Mouse (Mus musculus) embryonic facial prominence, embryonic 11.5 days (tissue): ENCODE measurements around the gene Psmd9. TPM values are rescaled to one million over a fixed set of nuclear protein-coding genes. Genes with fewer than 3 reads are reported as not detected.
A peak's percentile ranks its signal among the peaks of the same experiment; 100 is the strongest.

Experiments used
- ATAC-seq: fragments of 200-750 bp; cut with Nextera tagmentation; replicated peaks from 2 replicates; pipeline ENCODE4 v1.8.0; 2017; ENCODE audit warnings: low read depth; ENCODE audit not compliant: insufficient number of reproducible peaks, low FRiP score, low TSS enrichment
- DNase-seq: peaks from one replicate; pipeline ENCODE4 v3.0.0-alpha.2; 2015; ENCODE audit warnings: low spot score
- H3K27ac ChIP-seq: fragments of 300-500 bp; sonication (generic); replicated peaks from 2 replicates; pipeline ENCODE4 v1.5.1; 2014; ENCODE audit warnings: mild to moderate bottlenecking, low read depth, low read length, control low read depth
- H3K27me3 ChIP-seq: fragments of 300-500 bp; sonication (generic); 2 replicates; pipeline ENCODE4 v1.6.1; 2014; ENCODE audit warnings: mild to moderate bottlenecking, low read length, moderate library complexity, mixed read lengths; ENCODE audit not compliant: control insufficient read depth, insufficient read depth
- H3K36me3 ChIP-seq: fragments of 300-500 bp; sonication (generic); replicated peaks from 2 replicates; pipeline ENCODE4 v1.6.1; 2014; ENCODE audit warnings: low read depth, mild to moderate bottlenecking, low read length, moderate library complexity, mixed read lengths; ENCODE audit not compliant: control insufficient read depth, insufficient read depth
- H3K4me1 ChIP-seq: fragments of 300-500 bp; sonication (generic); 2 replicates; pipeline ENCODE4 v1.6.1; 2014; ENCODE audit warnings: low read length, mixed read lengths; ENCODE audit not compliant: control insufficient read depth, insufficient read depth
- H3K4me2 ChIP-seq: fragments of 300-500 bp; sonication (generic); 2 replicates; pipeline ENCODE4 v1.6.1; 2014; ENCODE audit warnings: low read depth, mild to moderate bottlenecking, control low read depth, low read length, moderate library complexity
- H3K4me3 ChIP-seq: fragments of 300-500 bp; sonication (generic); 2 replicates; pipeline ENCODE4 v1.5.1; 2014; ENCODE audit warnings: low read depth, low read length, control low read depth
- H3K9ac ChIP-seq: fragments of 300-500 bp; sonication (generic); replicated peaks from 2 replicates; pipeline ENCODE4 v1.6.1; 2014; ENCODE audit warnings: mild to moderate bottlenecking, control low read depth, low read length
- H3K9me3 ChIP-seq: fragments of 300-500 bp; sonication (generic); replicated peaks from 2 replicates; pipeline ENCODE4 v1.6.1; 2016; ENCODE audit warnings: mild to moderate bottlenecking, low read length, inconsistent platforms, mixed read lengths; ENCODE audit not compliant: control insufficient read depth
- WGBS: fragments of 180-500 bp; shearing (Covaris S2); extraction: QIAGEN DNeasy Blood & Tissue Kit; methylation state at CpG from one replicate; pipeline ENCODE4 v1.1.7; 2014; 5-methylcytosine and 5-hydroxymethylcytosine counted together
- polyA plus RNA-seq: library from polyadenylated mRNA; unstranded; fragments of >200 nt; fragmentation: Nextera tagmentation; extraction: Ambion mirVana; gene quantifications from 2 replicates; pipeline ENCODE4 v1.2.1, GENCODE M21; 2014

Psmd9 gene
- polyA plus RNA-seq, 1 experiment from 2014 or later: 74.0 TPM

GRCm38 (mm10) chr5:123235731-123236130 is 66.5 kb downstream of the Psmd9 start:
- WGBS: 49% methylated on average over 2 of the region's 2 CpGs
- H3K36me3 ChIP-seq: 0 out of 2 replicates have a peak, but pooled peaks cover 6% of the 10 kb centered on the region

GRCm38 (mm10) chr5:123236426-123236825 is 67.2 kb downstream of the Psmd9 start:
- no peaks in the 10 kb centered on the region for H3K27me3 ChIP-seq
- no peak overlapping the region for H3K4me3 ChIP-seq
- H3K9ac ChIP-seq: no peak overlapping the region
- H3K4me2 ChIP-seq: no peak overlapping the region
- no peak overlapping the region for H3K27ac ChIP-seq
- DNase-seq: no peak
- H3K36me3 ChIP-seq: peaks cover 6% of the 10 kb centered on the region; the same call in 1 of the 2 replicates
- 91% methylated on average over 9 of the region's 9 CpGs for WGBS
- no peak for ATAC-seq
- H3K9me3 ChIP-seq: no peaks in the 10 kb centered on the region
- H3K4me1 ChIP-seq: no peaks in the 10 kb centered on the region

More at GRCm38 (mm10) chr5:123235731-123236130, 66.5 kb downstream of the Psmd9 start:
- Histone ChIP-seq H3K4me1 (no peaks in the 10 kb centered on the region), H3K27ac (no peak overlapping the region), H3K9ac (no peak overlapping the region), H3K4me2 (no peak overlapping the region), H3K27me3 (no peaks in the 10 kb centered on the region), H3K9me3 (no peaks in the 10 kb centered on the region), H3K4me3 (no peak overlapping the region)
- ATAC-seq: no peak
- DNase-seq: peak; percentile 62

- DNase-seq (no peak), ATAC-seq (no peak)
- Histone ChIP-seq H3K4me1 (no peaks in the 10 kb centered on the region), H3K4me3 (no peak overlapping the region), H3K4me2 (no peak overlapping the region), H3K27me3 (no peaks in the 10 kb centered on the region), H3K36me3 (peaks cover 8% of the 10 kb centered on the region; the same call in 1 of the 2 replicates), H3K9me3 (no peaks in the 10 kb centered on the region), H3K9ac (no peak overlapping the region), H3K27ac (no peak overlapping the region)
- 90% methylated on average over 11 of the region's 11 CpGs for WGBS
Measured at GRCm38 (mm10) chr5:123239501-123239900, 70.3 kb downstream of the Psmd9 start.

GRCm38 (mm10) chr5:123245518-123245917 is 76.3 kb downstream of the Psmd9 start:
- Histone ChIP-seq H3K36me3 (peaks cover 2% of the 10 kb centered on the region; the same call in 1 of the 2 replicates), H3K4me1 (no peaks in the 10 kb centered on the region), H3K9ac (no peak overlapping the region), H3K9me3 (no peaks in the 10 kb centered on the region), H3K4me3 (no peak overlapping the region), H3K27me3 (no peaks in the 10 kb centered on the region), H3K4me2 (no peak overlapping the region), H3K27ac (no peak overlapping the region)
- 18% methylated on average over 4 of the region's 4 CpGs for WGBS
- DNase-seq: peak; percentile 73
- no peak for ATAC-seq

- 69% methylated on average over 8 of the region's 8 CpGs for WGBS
- Histone ChIP-seq H3K9ac (no peak overlapping the region), H3K36me3 (no peaks in the 10 kb centered on the region), H3K9me3 (no peaks in the 10 kb centered on the region), H3K4me3 (no peak overlapping the region), H3K4me2 (no peak overlapping the region), H3K4me1 (no peaks in the 10 kb centered on the region), H3K27ac (no peak overlapping the region), H3K27me3 (no peaks in the 10 kb centered on the region)
- DNase-seq (no peak), ATAC-seq (no peak)
Measured at GRCm38 (mm10) chr5:123251390-123251789, 82.2 kb downstream of the Psmd9 start.

- Histone ChIP-seq H3K27ac (no peak within 1 kb of the TSS), H3K27me3 (no peaks in the 10 kb centered on the region), H3K9me3 (no peaks in the 10 kb centered on the region), H3K4me2 (peak within 1 kb of the TSS; percentile 36), H3K4me3 (no peak within 1 kb of the TSS), H3K36me3 (no peaks in the 10 kb centered on the region), H3K4me1 (no peaks in the 10 kb centered on the region), H3K9ac (no peak within 1 kb of the TSS)
- ATAC-seq (peak; percentile 84), DNase-seq (peak; percentile 95)
- 3% methylated on average over 18 of the region's 18 CpGs for WGBS
Measured at GRCm38 (mm10) chr5:123251834-123252233, 82.6 kb downstream of the Psmd9 start, which contains the start of gene Wdr66. TSS of gene Wdr66 (plus strand) at chr5:123252102.

GRCm38 (mm10) chr5:123256841-123257755 is 87.9 kb downstream of the Psmd9 start:
- DNase-seq: peak; percentile 75
- 0 out of 2 replicates have a peak overlapping the region, but pooled peaks have one; percentile 6 for H3K4me3 ChIP-seq
- H3K27ac ChIP-seq: peak overlapping the region; percentile 62; the same call in 1 of the 2 replicates
- no peaks in the 10 kb centered on the region for H3K27me3 ChIP-seq
- H3K9ac ChIP-seq: peak overlapping the region; percentile 28
- 27% methylated on average over 23 of the region's 23 CpGs for WGBS
- no peaks in the 10 kb centered on the region for H3K36me3 ChIP-seq
- H3K4me1 ChIP-seq: no peaks in the 10 kb centered on the region; the same call in 1 of the 2 replicates
- 0 out of 2 replicates have a peak, but pooled peaks have one; percentile 47 for ATAC-seq
- H3K4me2 ChIP-seq: peak overlapping the region; percentile 37
- no peaks in the 10 kb centered on the region for H3K9me3 ChIP-seq

- 43% methylated on average over 5 of the region's 5 CpGs for WGBS
- Histone ChIP-seq H3K27me3 (no peaks in the 10 kb centered on the region), H3K9me3 (no peaks in the 10 kb centered on the region), H3K4me3 (no peak overlapping the region), H3K36me3 (no peaks in the 10 kb centered on the region), H3K27ac (no peak overlapping the region), H3K9ac (no peak overlapping the region), H3K4me1 (no peaks in the 10 kb centered on the region; the same call in 1 of the 2 replicates), H3K4me2 (no peak overlapping the region)
- no peak; the same call in 1 of the 2 replicates for ATAC-seq
- peak; percentile 63 for DNase-seq
Measured at GRCm38 (mm10) chr5:123258990-123259389, 89.8 kb downstream of the Psmd9 start.
